Mouse (Mus musculus): ENCODE measurements around the gene Npm1. TPM values are rescaled to one million over a fixed set of nuclear protein-coding genes. Genes with fewer than 3 reads are reported as not detected.

The Npm1 gene
- total and polyA plus RNA-seq, 2 experiments from 2014 or later = 400 to 473 TPM

DNA sequence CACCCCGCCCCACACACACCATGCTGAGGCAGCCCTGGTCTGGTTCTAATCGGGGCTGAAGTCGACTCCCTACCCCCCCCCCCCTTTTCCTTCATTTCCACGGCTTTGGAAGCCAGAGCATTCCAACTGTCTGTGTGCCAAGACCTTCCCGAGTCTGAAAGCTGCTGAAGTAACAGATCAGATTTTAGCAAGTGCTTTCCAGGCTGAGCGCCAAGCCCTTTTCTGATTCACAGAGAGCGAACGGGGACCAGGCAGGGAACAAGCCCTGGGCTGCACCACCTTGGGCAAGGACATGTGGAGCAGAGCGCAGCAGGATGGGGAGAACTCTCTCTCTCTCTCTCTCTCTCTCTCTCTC is 16.9 kb downstream of the Npm1 start:
- Histone ChIP-seq H3K36me3 (ENCODE audit: insufficient read depth) (peaks cover 12% of the 10 kb centered on the region; the same call in 1 of the 2 replicates), H3K4me2 (ENCODE audit: low read depth) (peak overlapping the region; percentile 79), H3K27me3 (ENCODE audit: insufficient read depth, low read length) (no peaks in the 10 kb centered on the region; the same call in 1 of the 2 replicates), H3K9me3 (ENCODE audit: low read length) (no peaks in the 10 kb centered on the region), H3K9ac (no peak overlapping the region), H3K4me1 (ENCODE audit: insufficient read depth) (peaks cover 7% of the 10 kb centered on the region), H3K4me3 (ENCODE audit: low read depth, low read length) (peak overlapping the region; percentile 12; the same call in 1 of the 2 replicates), H3K27ac (ENCODE audit: low read depth, low read length) (no peak overlapping the region)
- ATAC-seq (peak; percentile 67), DNase-seq (peak; percentile 94)
- WGBS = under 1% methylated on average over 9 of the region's 9 CpGs
- TF ChIP-seq CTCF (IDR thresholded peaks at IDR 0.05; ENCODE audit: low read depth) = no peak

- DNase-seq (peak; percentile 21), ATAC-seq (no peak)
- Histone ChIP-seq H3K9me3 (ENCODE audit: low read length) (no peaks in the 10 kb centered on the region), H3K27me3 (ENCODE audit: insufficient read depth, low read length) (no peaks in the 10 kb centered on the region; the same call in 1 of the 2 replicates), H3K36me3 (ENCODE audit: insufficient read depth) (0 out of 2 replicates have a peak, but pooled peaks cover 7% of the 10 kb centered on the region), H3K4me3 (ENCODE audit: low read depth, low read length) (no peak overlapping the region), H3K4me2 (ENCODE audit: low read depth) (peak overlapping the region; percentile 79), H3K9ac (no peak overlapping the region), H3K4me1 (ENCODE audit: insufficient read depth) (peaks cover 7% of the 10 kb centered on the region), H3K27ac (ENCODE audit: low read depth, low read length) (no peak overlapping the region)
- TF ChIP-seq CTCF (IDR thresholded peaks at IDR 0.05; ENCODE audit: low read depth) = no peak
- 19% methylated on average over 7 of the region's 7 CpGs for WGBS
Observed at GRCm38 (mm10) chr11:33145201-33146142, 17.5 kb downstream of the Npm1 start.

GRCm38 (mm10) chr11:33143906-33144305 is 19.1 kb downstream of the Npm1 start:
- 18% methylated on average over 9 of the region's 9 CpGs for WGBS
- no peaks in the 10 kb centered on the region; the same call in 1 of the 2 replicates for H3K27me3 ChIP-seq (ENCODE audit: insufficient read depth, low read length)
- DNase-seq (no peak), ATAC-seq (no peak)
- H3K4me2 ChIP-seq (ENCODE audit: low read depth) = no peak overlapping the region
- no peak overlapping the region for H3K27ac ChIP-seq (ENCODE audit: low read depth, low read length)
- H3K4me1 ChIP-seq (ENCODE audit: insufficient read depth) = peaks cover 7% of the 10 kb centered on the region
- H3K9ac ChIP-seq = no peak overlapping the region
- H3K4me3 ChIP-seq (ENCODE audit: low read depth, low read length) = no peak overlapping the region
- no peaks in the 10 kb centered on the region for H3K9me3 ChIP-seq (ENCODE audit: low read length)
- no peaks in the 10 kb centered on the region for H3K36me3 ChIP-seq (ENCODE audit: insufficient read depth)
- no peak for TF ChIP-seq CTCF (IDR thresholded peaks at IDR 0.05; ENCODE audit: low read depth)

DNA sequence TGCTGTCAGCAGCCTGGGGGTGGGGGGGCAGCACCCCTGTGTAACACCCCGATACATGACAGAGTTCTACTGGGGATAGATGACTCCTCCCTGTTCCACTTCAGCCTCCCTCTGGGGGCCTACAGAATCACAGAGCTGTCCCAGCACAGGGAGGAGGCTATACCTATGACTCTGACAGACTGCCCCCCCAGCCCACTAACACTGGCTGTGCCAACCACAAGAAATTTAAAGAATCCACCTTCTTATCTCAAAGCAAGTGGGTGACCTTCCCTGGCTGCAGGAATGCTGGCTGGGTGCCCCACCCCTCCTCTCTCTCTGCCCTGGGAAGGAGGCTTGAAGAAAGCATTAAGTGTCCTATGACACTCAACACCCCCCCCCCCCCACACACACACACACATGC is 20.2 kb downstream of the Npm1 start:
- 84% methylated on average over 1 of the region's 1 CpGs for WGBS
- Histone ChIP-seq H3K4me2 (ENCODE audit: low read depth) (no peak overlapping the region), H3K4me1 (ENCODE audit: insufficient read depth) (peaks cover 7% of the 10 kb centered on the region), H3K27ac (ENCODE audit: low read depth, low read length) (no peak overlapping the region), H3K9me3 (ENCODE audit: low read length) (no peaks in the 10 kb centered on the region), H3K4me3 (ENCODE audit: low read depth, low read length) (no peak overlapping the region), H3K27me3 (ENCODE audit: insufficient read depth, low read length) (no peaks in the 10 kb centered on the region; the same call in 1 of the 2 replicates), H3K9ac (no peak overlapping the region), H3K36me3 (ENCODE audit: insufficient read depth) (no peaks in the 10 kb centered on the region)
- TF ChIP-seq CTCF (IDR thresholded peaks at IDR 0.05; ENCODE audit: low read depth) = no peak
- DNase-seq (no peak), ATAC-seq (no peak)

DNA sequence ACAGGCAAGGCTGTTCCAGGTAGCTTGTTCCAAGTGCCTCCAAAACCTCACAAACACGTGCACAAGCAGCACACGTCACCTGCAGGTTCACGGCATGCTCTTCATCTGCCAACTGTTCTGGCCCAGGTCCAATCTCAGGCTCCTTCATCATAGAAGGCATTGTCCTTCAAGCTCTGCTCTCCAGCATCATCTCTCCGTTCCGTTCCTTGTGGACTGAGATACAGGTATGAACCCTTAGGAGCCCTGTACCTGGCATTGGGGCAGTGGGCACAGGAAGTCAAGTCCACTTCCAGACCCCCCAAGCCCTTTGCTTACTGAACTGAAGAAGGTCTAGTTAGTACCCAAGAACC is 22.9 kb downstream of the Npm1 start:
- Histone ChIP-seq H3K9ac (no peak overlapping the region), H3K4me2 (ENCODE audit: low read depth) (no peak overlapping the region), H3K27me3 (ENCODE audit: insufficient read depth, low read length) (no peaks in the 10 kb centered on the region; the same call in 1 of the 2 replicates), H3K4me3 (ENCODE audit: low read depth, low read length) (no peak overlapping the region), H3K4me1 (ENCODE audit: insufficient read depth) (no peaks in the 10 kb centered on the region; the same call in 1 of the 2 replicates), H3K9me3 (ENCODE audit: low read length) (no peaks in the 10 kb centered on the region), H3K36me3 (ENCODE audit: insufficient read depth) (no peaks in the 10 kb centered on the region), H3K27ac (ENCODE audit: low read depth, low read length) (no peak overlapping the region)
- WGBS = 77% methylated on average over 5 of the region's 5 CpGs
- ATAC-seq (no peak), DNase-seq (no peak)
- TF ChIP-seq CTCF (IDR thresholded peaks at IDR 0.05; ENCODE audit: low read depth) = no peak

DNA sequence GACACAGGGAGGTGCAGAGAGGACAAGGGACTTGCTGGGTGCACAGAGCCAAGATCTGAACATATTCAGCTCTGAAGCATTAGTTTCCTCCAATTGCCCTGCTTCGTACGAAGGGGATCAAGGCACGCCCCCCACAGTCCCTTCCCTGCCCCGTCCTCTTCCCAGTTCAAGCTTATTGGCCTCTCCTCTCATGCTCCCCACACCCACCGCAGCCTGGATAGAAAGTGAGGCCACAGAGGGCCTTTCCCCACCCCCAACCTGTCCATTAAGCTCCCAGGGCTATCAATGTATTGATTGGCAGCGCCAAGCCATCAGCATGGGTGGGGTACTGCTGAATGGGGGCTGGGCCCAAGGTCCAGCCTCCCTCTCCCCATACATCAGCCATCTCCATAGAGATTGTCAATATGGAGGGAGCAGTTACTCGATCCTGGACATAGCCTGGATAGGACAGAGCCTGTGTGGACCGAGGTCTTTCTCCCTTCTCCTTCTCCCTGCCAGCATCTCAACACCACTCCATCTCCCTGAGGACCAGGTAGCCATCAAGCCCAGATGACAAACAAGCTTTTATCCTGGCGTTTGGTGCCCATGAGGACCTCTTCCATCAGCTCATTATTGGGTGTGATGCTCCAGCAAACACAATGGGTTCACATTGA is 23.4 kb downstream of the Npm1 start:
- Histone ChIP-seq H3K9me3 (ENCODE audit: low read length) (no peaks in the 10 kb centered on the region), H3K27ac (ENCODE audit: low read depth, low read length) (no peak overlapping the region), H3K27me3 (ENCODE audit: insufficient read depth, low read length) (no peaks in the 10 kb centered on the region), H3K4me2 (ENCODE audit: low read depth) (no peak overlapping the region), H3K9ac (no peak overlapping the region), H3K4me3 (ENCODE audit: low read depth, low read length) (no peak overlapping the region), H3K36me3 (ENCODE audit: insufficient read depth) (no peaks in the 10 kb centered on the region), H3K4me1 (ENCODE audit: insufficient read depth) (no peaks in the 10 kb centered on the region)
- TF ChIP-seq CTCF (IDR thresholded peaks at IDR 0.05; ENCODE audit: low read depth) = no peak
- DNase-seq (no peak), ATAC-seq (no peak)
- WGBS = 80% methylated on average over 9 of the region's 9 CpGs

DNA sequence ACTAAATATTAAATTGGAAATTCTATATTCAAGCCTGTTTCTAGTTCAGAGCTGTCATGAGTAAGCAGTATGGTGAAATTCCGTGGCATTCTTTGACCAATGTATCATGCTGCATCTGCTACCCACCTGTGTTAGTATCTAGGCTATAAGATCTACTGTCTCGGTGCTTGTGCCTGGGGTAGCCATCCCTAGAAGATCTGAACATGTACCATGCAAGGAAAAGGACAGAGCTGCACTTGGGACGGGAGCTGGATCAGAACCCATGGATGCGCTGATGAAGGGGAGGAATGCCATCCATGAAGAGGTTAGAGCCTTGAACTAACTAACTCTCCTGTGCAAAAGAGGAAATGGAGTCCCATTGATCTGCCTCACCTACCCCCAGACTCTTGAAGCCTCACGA is 24.3 kb downstream of the Npm1 start:
- ATAC-seq = no peak
- no peak for DNase-seq
- Histone ChIP-seq H3K4me2 (ENCODE audit: low read depth) (no peak overlapping the region), H3K9me3 (ENCODE audit: low read length) (no peaks in the 10 kb centered on the region), H3K27me3 (ENCODE audit: insufficient read depth, low read length) (no peaks in the 10 kb centered on the region), H3K36me3 (ENCODE audit: insufficient read depth) (no peaks in the 10 kb centered on the region), H3K9ac (no peak overlapping the region), H3K27ac (ENCODE audit: low read depth, low read length) (no peak overlapping the region), H3K4me1 (ENCODE audit: insufficient read depth) (no peaks in the 10 kb centered on the region), H3K4me3 (ENCODE audit: low read depth, low read length) (no peak overlapping the region)
- no peak for TF ChIP-seq CTCF (IDR thresholded peaks at IDR 0.05; ENCODE audit: low read depth)
- 89% methylated on average over 5 of the region's 5 CpGs for WGBS
